Mouse (Mus musculus): ENCODE measurements around the gene Cdk18. TPM values are rescaled to one million over a fixed set of nuclear protein-coding genes. Genes with fewer than 3 reads are reported as not detected.

Gene Cdk18
- total and polyA plus RNA-seq, 2 experiments = 4.7 to 33.2 TPM

DNA sequence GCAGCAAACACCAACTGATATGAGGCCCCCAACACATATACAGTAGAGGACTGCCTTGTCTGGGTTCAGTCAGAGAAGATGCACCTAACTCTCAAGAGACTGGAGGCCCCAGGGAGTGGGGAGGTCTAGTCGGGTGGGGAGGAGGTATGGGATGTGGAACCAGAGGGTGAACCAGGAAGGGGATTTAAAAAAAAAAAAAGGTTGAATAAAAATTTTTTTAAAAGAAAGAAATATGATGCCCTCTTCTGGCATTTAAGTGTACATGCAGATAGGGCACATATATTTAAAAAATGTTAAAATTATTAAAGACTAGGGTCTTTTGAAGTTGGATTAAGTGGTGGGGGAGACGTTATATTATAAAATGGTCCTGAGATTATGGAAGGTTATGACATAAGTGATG is 30.1 kb downstream of the Cdk18 start:
- DNase-seq (ENCODE audit: extremely low read depth, low read depth, low spot score) = no peak
- no peaks in the 10 kb centered on the region for H3K79me2 ChIP-seq (ENCODE audit: control insufficient read depth, insufficient read depth, low read length)
- no peak overlapping the region for H3K9ac ChIP-seq (ENCODE audit: low read depth, low read length)
- TF ChIP-seq POLR2A (IDR thresholded peaks at IDR 0.05; ENCODE audit: extremely low read depth, insufficient read depth, low read length) = no peak
- no peak for TF ChIP-seq CTCF (IDR thresholded peaks at IDR 0.05; ENCODE audit: low read depth, low read length)
- no peak overlapping the region for H3K27ac ChIP-seq (replicated peaks; ENCODE audit: insufficient read depth, low read depth, low read length)
- WGBS = 67% methylated on average over 2 of the region's 2 CpGs
- no peak overlapping the region for H3K4me3 ChIP-seq (ENCODE audit: insufficient read depth, low read depth, low read length)
- no peaks in the 10 kb centered on the region for H3K27me3 ChIP-seq (ENCODE audit: control insufficient read depth, insufficient read depth, low read length)
- no peaks in the 10 kb centered on the region for H3K36me3 ChIP-seq (ENCODE audit: control insufficient read depth, insufficient read depth, low read length)
- no peaks in the 10 kb centered on the region for H3K4me1 ChIP-seq (ENCODE audit: control insufficient read depth, insufficient read depth, low read length)

DNA sequence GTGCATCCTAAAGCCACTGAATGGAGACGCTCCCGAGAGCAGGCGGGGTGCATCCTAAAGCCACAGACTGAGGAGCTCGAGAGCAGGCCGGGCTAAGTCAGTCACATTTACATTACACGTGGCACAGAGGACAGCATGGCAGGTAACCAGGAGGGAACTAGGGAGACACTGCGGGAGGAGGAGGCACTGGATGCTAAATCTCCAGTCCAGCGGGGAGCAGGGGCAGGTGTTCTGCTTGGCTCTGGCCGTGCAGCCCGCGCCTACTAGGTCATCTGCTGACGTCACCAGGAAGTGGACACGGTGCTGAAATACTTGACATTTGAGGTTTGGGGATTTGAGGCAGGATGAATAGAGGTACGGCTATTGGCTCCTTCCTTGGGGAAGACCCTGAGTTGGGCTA is 35.1 kb downstream of the Cdk18 start:
- DNase-seq (ENCODE audit: extremely low read depth, low read depth, low spot score) = no peak
- 76% methylated on average over 14 of the region's 14 CpGs for WGBS
- no peaks in the 10 kb centered on the region for H3K27me3 ChIP-seq (ENCODE audit: control insufficient read depth, insufficient read depth, low read length)

DNA sequence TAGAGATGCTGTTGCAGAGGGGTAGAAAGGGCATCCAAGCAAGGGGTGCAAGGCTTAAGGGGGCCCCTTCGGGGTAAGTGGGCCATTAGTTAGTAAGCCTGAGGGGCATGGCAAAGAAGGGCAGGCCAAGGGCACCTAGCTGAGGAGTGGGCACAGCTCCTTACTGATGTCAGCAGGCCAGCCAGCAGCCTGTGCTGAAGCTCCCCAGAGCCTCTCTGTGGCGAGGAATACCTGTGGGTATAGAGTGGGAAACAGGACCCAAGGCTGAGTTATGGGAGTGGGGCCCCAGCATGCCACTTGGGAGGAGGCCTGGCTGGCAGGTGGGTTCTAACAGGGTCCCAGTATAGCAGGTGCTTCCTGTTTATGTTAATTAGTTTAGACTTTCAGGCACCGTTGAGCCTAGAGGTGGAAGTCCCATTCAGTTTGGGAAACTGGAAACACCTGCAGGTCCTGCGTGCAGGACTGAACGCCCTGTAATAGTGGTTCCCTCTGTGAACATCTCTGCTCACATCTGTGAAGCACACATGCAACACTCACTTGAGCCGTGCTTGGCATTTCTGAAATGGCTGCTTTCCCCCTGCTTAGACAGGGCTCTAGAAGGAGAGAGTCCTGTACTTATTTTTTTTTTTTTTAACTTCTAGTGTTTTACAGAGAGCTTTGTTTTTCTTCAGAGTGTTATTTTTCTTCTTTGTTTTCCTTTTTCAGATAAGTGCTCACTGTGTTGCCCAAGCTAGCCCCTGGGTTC is 37.4 kb downstream of the Cdk18 start:
- Histone ChIP-seq H3K79me2 (ENCODE audit: control insufficient read depth, insufficient read depth, low read length) (no peaks in the 10 kb centered on the region), H3K27ac (replicated peaks; ENCODE audit: insufficient read depth, low read depth, low read length) (no peak overlapping the region), H3K4me1 (ENCODE audit: control insufficient read depth, insufficient read depth, low read length) (no peaks in the 10 kb centered on the region), H3K27me3 (ENCODE audit: control insufficient read depth, insufficient read depth, low read length) (no peaks in the 10 kb centered on the region), H3K36me3 (ENCODE audit: control insufficient read depth, insufficient read depth, low read length) (no peaks in the 10 kb centered on the region), H3K4me3 (ENCODE audit: insufficient read depth, low read depth, low read length) (no peak overlapping the region), H3K9ac (ENCODE audit: low read depth, low read length) (no peak overlapping the region)
- DNase-seq (ENCODE audit: extremely low read depth, low read depth, low spot score) = no peak
- TF ChIP-seq POLR2A (IDR thresholded peaks at IDR 0.05; ENCODE audit: extremely low read depth, insufficient read depth, low read length) (no peak), CTCF (IDR thresholded peaks at IDR 0.05; ENCODE audit: low read depth, low read length) (no peak)
- WGBS = 88% methylated on average over 6 of the region's 6 CpGs

More for the DNA sequence above, 35.1 kb downstream of the Cdk18 start:
- Histone ChIP-seq H3K27ac (replicated peaks; ENCODE audit: insufficient read depth, low read depth, low read length) (no peak overlapping the region), H3K9ac (ENCODE audit: low read depth, low read length) (no peak overlapping the region), H3K36me3 (ENCODE audit: control insufficient read depth, insufficient read depth, low read length) (no peaks in the 10 kb centered on the region), H3K4me3 (ENCODE audit: insufficient read depth, low read depth, low read length) (no peak overlapping the region), H3K79me2 (ENCODE audit: control insufficient read depth, insufficient read depth, low read length) (no peaks in the 10 kb centered on the region), H3K4me1 (ENCODE audit: control insufficient read depth, insufficient read depth, low read length) (no peaks in the 10 kb centered on the region)
- TF ChIP-seq POLR2A (IDR thresholded peaks at IDR 0.05; ENCODE audit: extremely low read depth, insufficient read depth, low read length) = no peak
- TF ChIP-seq CTCF (IDR thresholded peaks at IDR 0.05; ENCODE audit: low read depth, low read length) = no peak

DNA sequence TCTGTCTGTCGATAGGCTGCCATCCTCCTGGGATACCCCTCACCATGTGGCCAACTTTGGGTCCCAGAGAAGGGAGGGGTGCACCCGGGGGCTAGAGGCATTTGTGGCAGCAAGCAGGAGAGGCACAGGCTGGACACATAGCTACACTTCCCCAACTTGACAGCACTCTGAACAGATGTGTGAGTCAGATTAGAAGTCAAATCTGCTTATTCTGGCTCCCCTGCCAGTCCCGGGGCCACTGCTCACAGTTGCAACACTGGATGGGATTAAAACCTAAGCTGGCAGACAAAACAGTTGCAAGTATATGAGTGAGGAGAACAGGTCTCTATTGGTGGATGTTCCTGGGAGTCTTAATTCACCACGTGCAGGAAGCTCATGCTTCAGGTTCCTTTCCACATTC is 39.7 kb downstream of the Cdk18 start:
- Histone ChIP-seq H3K27ac (replicated peaks; ENCODE audit: insufficient read depth, low read depth, low read length) (no peak overlapping the region), H3K9ac (ENCODE audit: low read depth, low read length) (no peak overlapping the region), H3K27me3 (ENCODE audit: control insufficient read depth, insufficient read depth, low read length) (no peaks in the 10 kb centered on the region), H3K4me1 (ENCODE audit: control insufficient read depth, insufficient read depth, low read length) (no peaks in the 10 kb centered on the region), H3K4me3 (ENCODE audit: insufficient read depth, low read depth, low read length) (no peak overlapping the region), H3K79me2 (ENCODE audit: control insufficient read depth, insufficient read depth, low read length) (no peaks in the 10 kb centered on the region), H3K36me3 (ENCODE audit: control insufficient read depth, insufficient read depth, low read length) (no peaks in the 10 kb centered on the region)
- 81% methylated on average over 4 of the region's 4 CpGs for WGBS
- TF ChIP-seq POLR2A (IDR thresholded peaks at IDR 0.05; ENCODE audit: extremely low read depth, insufficient read depth, low read length) = no peak
- DNase-seq (ENCODE audit: extremely low read depth, low read depth, low spot score) = no peak

DNA sequence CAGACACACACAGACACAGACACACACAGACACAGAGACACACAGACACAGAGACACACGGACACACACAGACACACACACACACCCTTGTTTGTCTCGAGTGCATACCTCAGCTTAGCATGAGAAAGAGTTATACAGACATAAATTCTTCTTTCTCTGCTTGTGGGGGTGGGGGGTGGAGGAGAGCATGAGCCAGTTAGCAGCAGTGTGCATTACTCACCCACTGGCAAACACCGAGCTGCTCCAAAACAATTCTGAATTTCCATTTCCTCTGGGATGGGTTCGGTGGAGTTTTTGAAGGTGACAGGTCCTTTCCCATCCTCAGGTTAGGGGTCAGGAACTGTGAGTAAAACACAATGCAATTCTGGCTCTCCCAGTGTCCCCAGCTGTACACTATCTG is 40.5 kb downstream of the Cdk18 start:
- Histone ChIP-seq H3K27ac (replicated peaks; ENCODE audit: insufficient read depth, low read depth, low read length) (no peak overlapping the region), H3K79me2 (ENCODE audit: control insufficient read depth, insufficient read depth, low read length) (no peaks in the 10 kb centered on the region), H3K36me3 (ENCODE audit: control insufficient read depth, insufficient read depth, low read length) (no peaks in the 10 kb centered on the region), H3K27me3 (ENCODE audit: control insufficient read depth, insufficient read depth, low read length) (no peaks in the 10 kb centered on the region), H3K9ac (ENCODE audit: low read depth, low read length) (no peak overlapping the region), H3K4me3 (ENCODE audit: insufficient read depth, low read depth, low read length) (no peak overlapping the region), H3K4me1 (ENCODE audit: control insufficient read depth, insufficient read depth, low read length) (no peaks in the 10 kb centered on the region)
- no peak for TF ChIP-seq CTCF (IDR thresholded peaks at IDR 0.05; ENCODE audit: low read depth, low read length)
- no peak for TF ChIP-seq POLR2A (IDR thresholded peaks at IDR 0.05; ENCODE audit: extremely low read depth, insufficient read depth, low read length)
- WGBS = 73% methylated on average over 4 of the region's 4 CpGs
- DNase-seq (ENCODE audit: extremely low read depth, low read depth, low spot score) = no peak

DNA sequence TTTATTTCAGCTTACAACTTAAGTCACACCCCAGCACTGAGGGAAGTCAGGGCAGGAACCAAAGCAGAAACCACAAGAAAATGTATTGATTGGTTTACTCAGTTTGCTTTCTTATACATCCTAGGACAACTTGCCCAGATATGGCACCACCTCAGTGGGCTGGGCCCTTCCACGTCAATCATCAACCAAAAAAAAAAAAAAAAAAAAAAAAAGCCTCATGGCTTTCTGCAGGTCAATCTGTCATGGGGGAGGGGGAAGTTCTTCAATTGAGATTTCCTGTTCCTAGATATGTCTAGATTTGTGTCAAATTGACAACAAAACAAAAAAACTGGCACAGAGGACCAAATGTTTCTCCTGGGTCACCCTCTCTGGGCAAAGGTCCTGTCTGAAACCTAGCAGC is 41.4 kb downstream of the Cdk18 start:
- H3K27ac ChIP-seq (replicated peaks; ENCODE audit: insufficient read depth, low read depth, low read length) = no peak overlapping the region
- H3K27me3 ChIP-seq (ENCODE audit: control insufficient read depth, insufficient read depth, low read length) = no peaks in the 10 kb centered on the region

More for the DNA sequence above, 41.4 kb downstream of the Cdk18 start:
- no peaks in the 10 kb centered on the region for H3K4me1 ChIP-seq (ENCODE audit: control insufficient read depth, insufficient read depth, low read length)
- WGBS = 23% methylated on average over 1 of the region's 1 CpGs
- no peaks in the 10 kb centered on the region for H3K79me2 ChIP-seq (ENCODE audit: control insufficient read depth, insufficient read depth, low read length)
- H3K36me3 ChIP-seq (ENCODE audit: control insufficient read depth, insufficient read depth, low read length) = no peaks in the 10 kb centered on the region
- TF ChIP-seq POLR2A (IDR thresholded peaks at IDR 0.05; ENCODE audit: extremely low read depth, insufficient read depth, low read length) (no peak), CTCF (IDR thresholded peaks at IDR 0.05; ENCODE audit: low read depth, low read length) (no peak)
- no peak for DNase-seq (ENCODE audit: extremely low read depth, low read depth, low spot score)
- H3K9ac ChIP-seq (ENCODE audit: low read depth, low read length) = no peak overlapping the region
- H3K4me3 ChIP-seq (ENCODE audit: insufficient read depth, low read depth, low read length) = no peak overlapping the region

All from liver, adult 2 months (tissue).